Mouse (Mus musculus): ENCODE measurements at regions not wholly inside any gene's neighbourhood (a gene's known extent, or its start where the extent isn't known, plus 50 kb on each side); places are given as distances from the start of the nearest gene placed in this dataset.

DNA sequence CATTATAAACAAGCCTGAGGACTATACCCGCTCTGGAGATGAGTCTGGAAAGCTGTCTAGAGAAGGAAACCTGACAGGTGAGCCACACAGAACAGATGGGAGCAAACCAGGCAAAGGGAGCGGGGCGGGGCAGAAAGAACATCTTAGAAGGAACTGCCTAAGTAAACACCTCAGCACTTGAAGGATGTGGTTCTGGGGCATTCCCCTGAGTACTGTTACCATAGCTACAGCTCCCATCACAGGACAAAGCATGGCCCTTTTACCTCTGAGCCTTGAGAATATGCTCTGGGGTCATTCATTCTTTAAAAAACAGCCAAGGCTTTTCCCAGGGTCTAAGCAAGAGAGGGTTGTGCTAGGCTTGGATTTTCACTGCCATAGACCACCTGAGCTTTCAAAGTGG, 127.6 kb downstream of the Rpap3 start:
- in situ Hi-C loops (cut with MboI, MseI) = no loop called here

DNA sequence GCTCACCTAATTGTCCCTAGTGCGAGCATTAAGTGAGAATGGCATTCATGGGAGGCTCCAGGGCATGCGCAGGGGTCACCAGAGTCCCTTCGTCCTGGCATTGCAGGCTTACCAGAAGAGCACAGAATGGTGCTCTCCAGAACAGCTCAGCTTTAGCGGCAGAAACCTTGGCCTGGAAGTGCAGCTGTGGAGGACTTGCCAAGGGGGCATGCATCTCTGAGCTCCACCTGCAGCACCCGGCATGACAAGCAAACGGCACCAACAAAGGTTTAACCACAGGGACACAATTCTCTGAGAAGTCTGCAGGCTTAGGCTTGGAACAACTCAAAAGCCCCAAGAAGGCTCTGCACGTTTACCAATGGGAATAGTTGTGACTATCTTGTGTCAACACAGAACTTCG, 128.4 kb downstream of the Rpap3 start:
- in situ Hi-C loops (cut with MboI, MseI) = no loop called here

DNA sequence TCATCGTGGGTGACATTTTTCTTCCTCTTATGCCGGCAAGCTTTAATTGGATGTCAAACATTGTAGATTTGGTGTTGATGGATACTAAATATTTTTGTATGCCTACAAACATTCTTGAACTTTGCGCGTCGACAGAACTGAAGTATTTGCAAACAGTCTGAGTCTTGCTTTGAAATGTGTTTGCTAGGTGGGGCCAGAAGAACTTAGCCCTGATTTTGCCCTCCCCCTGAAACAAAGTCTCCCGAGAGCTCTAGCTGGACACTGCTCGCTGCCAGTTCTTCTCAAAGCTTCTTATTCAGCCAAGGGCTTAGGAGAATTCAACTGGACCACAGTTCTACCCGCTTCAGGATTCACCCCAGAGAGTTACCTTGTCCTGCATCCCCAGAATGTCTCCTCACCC, 133.0 kb downstream of the Rpap3 start:
- in situ Hi-C loops (cut with MboI, MseI) = no loop called here

DNA sequence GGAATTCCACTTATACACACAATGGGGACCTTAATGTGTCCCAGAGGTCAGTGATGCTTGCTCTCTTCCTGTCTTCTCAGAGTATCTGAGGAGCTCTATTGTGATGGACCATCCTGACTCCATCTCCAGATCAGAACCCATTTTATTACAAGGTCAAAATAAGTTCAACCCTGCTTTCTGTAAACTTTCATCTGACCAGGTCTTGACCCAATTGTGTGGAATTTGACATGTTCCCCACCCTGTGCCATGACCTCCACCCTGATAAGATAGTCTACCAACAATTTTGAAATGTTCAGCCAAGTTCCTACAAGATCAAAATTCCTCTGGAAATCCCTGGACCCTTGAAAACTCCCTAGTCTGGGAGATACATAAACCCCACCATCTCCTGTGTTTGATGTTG, 133.7 kb downstream of the Rpap3 start:
- in situ Hi-C loops (cut with MboI, MseI) = no loop called here

DNA sequence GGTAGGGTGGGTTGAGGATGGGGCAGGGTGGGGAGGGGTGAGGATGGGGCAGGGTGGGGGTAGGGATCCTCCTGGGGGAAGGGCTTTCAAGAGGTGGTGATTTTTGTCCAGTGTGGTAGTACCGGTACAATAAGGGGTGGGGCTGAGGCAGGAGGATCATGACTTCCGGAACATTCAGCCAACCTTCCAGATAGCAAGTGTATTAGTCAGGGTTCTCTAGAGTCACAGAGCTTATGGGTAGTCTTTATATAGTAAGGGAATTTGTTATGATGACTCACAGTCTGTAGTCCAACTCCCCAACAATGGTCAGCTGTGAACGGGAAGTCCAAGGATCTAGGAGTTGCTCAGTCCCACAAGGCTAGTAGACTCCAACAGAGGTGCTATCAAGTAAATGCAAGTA, 145.5 kb downstream of the Rpap3 start:
- in situ Hi-C loops (cut with MboI, MseI) = no loop called here

DNA sequence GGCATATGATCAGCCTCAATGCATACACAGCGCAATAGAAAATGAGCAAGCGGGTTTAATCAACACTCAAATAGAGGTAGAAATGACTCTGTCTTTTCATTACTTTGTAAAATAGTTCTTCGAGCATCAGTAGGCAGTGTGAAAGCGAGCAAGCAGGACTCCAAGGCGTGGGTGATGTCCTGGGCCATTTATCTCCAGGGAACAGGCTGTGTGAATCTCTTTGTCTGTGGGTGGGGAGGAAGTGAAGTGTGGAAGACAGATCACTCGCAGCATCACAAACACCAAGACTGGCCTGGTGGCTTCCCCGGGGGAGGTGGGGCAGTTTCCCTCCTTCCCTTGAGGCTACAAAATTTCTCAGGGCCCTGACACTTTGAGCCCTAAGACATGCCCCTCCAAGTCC, 146.9 kb downstream of the Rpap3 start:
- in situ Hi-C loops (cut with MboI, MseI) = no loop called here

DNA sequence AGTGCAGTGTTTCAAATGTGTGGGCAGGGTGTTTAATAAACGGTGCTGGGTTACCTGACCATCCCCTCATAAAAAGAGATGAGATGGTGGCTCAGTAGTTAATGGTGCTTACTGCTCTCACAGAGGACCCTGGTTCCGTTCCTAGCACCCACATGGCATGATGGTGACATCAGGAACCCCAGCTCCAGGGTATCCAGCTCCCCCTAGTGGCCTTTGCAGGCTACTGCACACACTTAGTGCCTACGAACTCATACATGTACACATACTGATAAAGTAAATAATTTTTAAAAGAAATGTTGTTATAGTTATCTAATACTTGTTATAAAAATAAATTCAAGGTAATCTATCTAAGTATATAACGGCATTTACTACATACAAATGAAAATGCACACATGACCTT, 157.3 kb downstream of the Rpap3 start:
- in situ Hi-C loops (cut with MboI, MseI) = no loop called here

DNA sequence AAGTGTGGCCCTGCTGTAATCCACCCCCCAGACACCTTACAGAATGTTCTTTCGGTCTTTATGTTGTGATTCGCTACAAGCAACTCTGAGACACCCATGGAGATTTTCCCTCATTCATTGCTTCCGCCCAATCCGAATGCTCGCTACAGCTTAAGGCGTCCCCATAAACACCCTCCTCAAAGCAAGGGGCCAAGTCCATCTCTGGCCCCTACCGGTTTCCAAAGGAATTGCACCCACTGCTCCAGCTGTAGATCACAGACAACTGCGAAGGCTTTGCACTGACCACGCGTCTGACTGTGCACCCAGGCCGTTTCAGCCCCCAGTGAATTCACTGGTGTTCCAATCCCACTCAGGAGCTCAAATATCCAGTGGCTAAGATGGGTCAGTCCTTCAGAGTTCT, 160.6 kb downstream of the Rpap3 start:
- in situ Hi-C loops (cut with MboI, MseI) = no loop called here

DNA sequence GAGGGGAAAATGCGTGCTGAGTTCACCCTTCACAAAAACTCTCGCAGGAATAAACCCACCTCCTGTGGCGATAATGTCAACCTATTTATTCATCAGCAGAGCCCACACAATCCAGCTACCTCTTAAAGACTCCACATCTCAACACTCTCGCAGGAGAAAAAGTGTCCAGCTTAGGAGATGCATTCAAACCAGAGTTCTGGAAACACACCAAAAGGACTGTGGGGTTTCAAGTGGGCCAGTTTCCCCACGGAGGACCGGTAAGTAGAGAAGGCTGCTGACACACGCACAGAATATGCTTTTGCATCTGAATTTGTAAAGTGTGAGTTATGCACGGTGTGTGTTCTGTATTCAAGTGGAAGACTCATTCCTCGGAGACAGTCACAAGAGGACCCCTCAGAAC, 164.0 kb downstream of the Rpap3 start:
- in situ Hi-C loops (cut with MboI, MseI) = no loop called here

DNA sequence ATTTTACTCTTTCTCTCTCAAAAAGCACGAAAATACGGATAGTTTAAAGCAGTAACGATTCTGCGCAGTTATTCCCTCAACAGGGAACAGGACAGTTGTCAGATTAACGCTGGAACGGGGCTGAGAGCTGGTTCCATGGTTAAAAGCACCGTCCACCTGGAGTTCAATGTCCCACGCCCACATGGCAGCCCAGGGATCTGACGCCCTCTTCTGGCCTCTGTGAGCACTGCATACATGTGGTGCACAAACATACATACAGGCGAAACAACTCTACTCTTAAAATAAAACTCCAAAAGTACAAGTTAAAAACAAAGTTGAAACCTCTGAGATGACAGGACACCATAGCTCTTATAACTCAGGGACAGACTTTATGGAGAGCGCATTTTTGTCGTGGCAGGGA, 169.5 kb downstream of the Rpap3 start:
- in situ Hi-C loops (cut with MboI, MseI) = no loop called here

DNA sequence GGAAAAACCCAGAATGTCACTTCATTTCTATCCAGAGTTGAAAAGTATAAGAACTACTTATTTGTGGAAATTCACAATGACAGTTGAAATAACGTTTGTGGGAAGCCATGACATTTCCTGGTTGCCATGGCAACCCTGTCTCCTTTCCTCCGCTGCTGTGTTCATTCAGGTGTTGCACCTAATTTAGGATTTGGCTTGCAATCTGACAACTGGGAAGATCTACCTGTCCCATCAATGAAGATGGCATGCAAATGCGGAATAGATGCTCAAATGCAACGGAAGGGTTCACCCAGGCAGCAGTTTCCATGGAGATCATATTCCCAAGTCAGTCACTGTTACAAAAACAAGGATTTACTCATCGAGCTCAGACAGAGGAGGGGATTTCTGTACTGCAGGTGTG, 170.7 kb downstream of the Rpap3 start:
- in situ Hi-C loops (cut with MboI, MseI) = no loop called here

DNA sequence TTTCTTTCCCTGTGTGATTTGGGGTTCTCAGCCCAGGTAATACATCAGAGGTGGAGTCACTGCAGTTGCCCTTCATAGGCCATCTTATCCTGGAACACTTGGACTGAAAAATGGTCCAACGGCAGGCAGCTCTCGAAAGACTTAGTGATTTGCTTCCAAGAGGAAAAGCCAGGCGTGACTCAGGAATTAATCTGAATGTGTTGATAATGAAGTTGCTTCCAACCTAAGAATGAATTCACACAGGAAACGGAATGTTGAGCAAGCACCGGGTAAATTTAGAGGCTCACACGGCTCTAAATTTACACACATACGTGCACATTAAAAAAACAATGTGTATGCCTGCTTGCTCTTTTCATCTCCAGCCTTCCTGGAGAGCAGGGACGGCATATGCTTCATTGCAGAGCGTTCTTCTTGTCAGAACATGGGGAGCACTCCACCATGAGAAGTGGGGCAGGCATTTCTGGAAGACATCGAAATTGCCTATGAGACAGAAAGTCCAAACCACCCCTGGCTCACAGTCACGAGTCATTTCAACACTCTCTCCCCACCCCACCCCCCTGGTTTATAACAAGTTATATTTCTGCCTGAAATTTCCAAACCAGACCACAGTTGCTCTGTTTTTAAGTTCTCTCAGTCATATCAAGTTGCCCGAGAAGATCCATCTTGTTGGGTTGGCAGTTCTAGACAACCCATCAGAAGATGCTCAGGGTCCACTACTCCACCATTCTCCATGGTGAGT, 171.9 kb downstream of the Rpap3 start:
- in situ Hi-C loops (cut with MboI, MseI) = no loop called here

DNA sequence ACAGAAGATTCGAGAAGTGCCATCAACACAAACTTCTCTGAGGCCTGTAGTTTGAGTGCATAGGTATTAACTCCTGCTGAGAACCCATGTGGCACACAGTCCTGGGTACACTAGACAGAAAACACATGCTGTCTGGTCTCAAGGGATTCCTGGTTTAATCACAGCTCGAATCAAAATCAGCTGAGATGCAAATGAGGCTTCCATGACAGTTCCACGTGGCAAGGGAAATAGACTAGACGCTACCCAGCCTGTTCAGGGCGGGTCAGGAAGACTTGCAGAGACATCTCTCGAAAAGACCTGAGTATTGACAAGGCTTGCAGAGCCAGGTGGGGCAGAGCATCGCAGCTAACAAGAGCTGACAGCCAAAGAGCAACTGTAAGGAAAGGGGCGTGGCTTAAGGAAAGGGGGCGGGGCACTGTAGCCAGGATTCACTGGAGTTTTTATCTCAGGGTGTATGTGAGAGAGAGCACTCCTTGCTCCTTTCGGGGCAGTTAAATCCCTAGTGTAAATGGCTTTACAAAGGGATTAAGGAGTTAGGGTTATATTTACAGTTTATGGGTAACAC, 173.2 kb downstream of the Rpap3 start:
- in situ Hi-C loops (cut with MboI, MseI) = no loop called here

DNA sequence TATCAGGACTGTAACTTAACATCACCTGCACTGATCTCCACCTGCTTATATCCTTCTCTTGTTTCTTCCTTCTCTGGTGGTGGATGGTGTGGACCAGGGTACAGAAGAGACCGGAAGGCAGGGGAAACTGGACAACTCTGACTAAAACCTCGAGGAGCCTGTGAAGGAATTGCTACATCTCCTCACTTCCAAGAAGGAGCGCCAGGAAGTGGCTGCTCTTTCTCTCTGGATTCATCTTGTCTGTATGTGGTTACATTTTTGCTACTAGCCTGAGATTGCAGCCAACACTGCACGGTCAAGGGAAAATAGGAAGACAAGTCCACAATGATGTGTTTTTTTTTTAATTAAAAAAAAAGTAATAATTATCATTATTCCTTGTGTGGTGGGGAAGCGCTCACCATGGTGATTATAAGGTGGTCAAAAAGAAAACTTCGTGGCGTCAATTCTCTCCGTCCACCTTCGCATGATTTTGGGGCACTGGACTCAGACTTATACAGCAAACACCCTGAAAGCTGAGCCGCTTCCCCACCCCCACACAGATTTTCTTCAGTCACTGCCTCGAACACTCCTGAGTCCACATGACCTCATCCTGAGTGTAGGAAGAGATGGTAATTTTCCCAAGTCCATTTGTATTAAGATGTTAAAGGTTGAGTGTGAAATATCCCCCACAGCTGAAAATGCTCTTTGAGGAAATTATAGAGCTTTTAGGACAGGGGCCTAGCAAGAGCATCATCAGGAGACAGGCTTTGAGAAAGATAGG, 177.2 kb downstream of the Rpap3 start:
- in situ Hi-C loops (cut with MboI, MseI) = no loop called here

DNA sequence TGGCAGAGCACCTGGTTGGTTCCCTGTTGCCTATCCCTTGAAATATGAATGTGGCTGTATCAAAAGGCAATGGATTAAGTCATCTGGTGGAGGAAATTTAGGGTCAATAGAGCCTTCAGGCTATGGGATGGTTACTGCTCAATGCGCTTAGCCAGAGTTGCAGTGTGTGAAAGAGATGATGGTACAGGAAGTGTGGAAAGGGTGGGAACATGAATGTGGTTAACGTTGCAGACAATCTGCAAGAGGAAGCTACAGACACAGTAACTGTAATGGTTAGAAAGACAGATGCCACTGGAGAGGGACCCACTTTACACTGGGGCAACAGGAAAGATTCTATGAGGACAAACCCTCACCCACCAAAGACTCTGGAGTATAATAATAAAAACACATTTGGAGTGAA, 185.2 kb downstream of the Rpap3 start:
- in situ Hi-C loops (cut with MboI, MseI) = loop anchor here (25.0 kb wide), 1 partner anchor 1033 kb away; no protein-coding TSS in a partner anchor

DNA sequence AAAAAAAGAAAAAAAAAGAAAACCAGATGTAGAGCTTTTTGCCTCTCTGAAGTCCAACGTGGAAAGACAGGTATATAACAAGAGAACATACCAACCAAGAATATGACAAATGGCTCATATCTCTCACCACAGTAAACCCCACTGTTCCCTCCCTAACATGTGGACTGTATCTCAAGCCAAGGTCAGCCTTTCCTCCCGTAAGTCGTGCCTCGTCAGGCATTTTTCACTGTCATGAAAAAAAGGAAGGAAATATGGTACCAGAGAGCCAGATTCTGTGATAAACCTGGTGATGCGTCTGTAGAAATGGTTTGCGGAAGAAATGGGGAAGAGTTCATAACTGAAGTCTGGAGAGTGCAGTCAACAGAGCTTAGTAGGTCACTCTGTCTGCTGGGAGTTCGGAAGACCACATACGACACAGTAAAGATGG, 185.7 kb downstream of the Rpap3 start:
- in situ Hi-C loops (cut with MboI, MseI) = loop anchor here (25.0 kb wide), 1 partner anchor 1033 kb away; no protein-coding TSS in a partner anchor

DNA sequence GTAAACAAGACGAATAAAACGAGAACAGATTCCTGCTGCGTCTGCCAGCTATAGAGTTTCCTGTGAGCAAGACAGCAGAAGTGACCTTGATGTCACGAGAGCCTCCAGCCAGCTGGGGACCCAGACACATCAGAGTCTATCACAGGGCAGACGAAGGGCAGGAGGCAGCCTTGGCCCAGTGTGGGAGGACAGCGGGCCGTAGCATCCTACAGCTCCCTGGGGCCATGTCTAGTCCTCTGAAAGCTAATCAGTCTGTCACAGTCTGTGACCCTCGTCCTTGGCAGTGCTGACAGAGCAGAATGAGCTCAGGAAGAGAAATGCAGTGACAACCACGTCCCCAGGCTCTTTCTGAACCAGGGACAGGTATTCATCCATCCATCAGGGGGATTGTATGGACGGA, 187.7 kb downstream of the Rpap3 start:
- in situ Hi-C loops (cut with MboI, MseI) = loop anchor here (25.0 kb wide), 1 partner anchor 1031 kb away; no protein-coding TSS in a partner anchor

DNA sequence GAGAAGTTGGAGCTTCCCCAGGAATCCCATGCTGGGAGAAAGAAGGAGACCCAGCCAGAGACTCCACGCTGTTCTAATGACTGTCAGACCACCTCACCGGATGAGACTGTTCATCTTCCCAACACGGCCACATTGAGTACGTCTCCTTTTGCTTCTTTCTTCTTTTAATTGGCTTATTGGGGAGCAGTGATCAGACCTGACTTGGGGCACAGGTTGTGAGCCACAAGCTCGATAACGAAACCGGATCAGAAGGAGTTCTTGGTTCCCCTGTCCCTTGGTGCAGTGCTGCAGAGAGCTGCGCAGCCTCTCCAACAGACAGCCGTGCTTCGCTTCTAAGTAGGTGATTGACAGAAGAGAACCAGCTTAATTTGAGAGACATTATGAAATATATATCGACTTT, 188.4 kb downstream of the Rpap3 start:
- in situ Hi-C loops (cut with MboI, MseI) = loop anchor here (25.0 kb wide), 1 partner anchor 1030 kb away; no protein-coding TSS in a partner anchor

DNA sequence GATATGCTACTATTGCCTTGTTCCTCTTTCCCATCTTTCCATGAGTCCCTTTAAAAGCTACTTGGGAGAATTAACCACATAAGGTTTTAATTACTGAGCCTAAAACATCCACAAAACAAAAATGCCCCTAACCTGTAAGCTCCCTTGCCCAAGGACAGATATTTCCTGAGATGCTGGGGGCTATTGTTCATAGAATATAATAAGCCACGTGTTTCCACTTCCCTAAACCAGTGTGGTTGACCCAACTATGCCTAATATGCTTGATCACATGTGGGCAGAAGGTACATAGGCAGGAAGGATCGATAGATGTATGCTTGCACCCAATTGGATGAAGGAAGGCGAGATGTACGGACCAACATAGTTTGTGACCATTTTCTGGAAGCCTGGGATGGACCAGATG, 189.9 kb downstream of the Rpap3 start:
- in situ Hi-C loops (cut with MboI, MseI) = loop anchor here (25.0 kb wide), 1 partner anchor 1028 kb away; no protein-coding TSS in a partner anchor

DNA sequence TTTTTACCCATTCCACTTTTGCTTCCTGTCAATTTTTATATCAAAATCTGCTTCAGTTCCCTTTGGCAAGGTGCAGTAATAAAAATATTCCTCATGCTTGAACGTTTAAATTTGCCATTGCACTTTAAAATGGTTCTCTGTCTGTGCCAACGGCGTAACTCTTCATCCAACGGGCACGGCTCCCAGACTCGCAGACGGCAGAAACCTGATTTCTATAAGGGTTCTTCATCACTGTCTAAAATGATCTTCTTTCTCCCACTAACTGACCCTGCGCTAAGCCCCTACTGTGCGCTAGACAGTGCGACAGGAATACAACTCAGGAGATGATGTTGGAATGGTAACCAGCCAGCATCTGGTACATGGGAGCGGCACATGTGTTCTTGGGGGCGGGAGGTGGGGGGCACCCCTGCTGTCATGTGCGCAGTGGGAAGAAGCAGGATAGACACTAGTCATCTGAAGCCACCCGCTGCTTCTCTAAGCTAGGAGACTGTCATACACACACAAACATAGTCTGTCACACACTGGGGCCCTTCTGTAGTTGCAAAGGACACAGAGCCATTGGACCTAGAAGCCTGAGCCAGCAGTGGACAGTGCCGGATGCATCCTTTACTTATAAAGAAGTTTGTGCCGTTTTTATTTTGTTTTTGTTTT, 197.8 kb downstream of the Rpap3 start:
- in situ Hi-C loops (cut with MboI, MseI) = loop anchor here (25.0 kb wide), 1 partner anchor 1020 kb away; no protein-coding TSS in a partner anchor

DNA sequence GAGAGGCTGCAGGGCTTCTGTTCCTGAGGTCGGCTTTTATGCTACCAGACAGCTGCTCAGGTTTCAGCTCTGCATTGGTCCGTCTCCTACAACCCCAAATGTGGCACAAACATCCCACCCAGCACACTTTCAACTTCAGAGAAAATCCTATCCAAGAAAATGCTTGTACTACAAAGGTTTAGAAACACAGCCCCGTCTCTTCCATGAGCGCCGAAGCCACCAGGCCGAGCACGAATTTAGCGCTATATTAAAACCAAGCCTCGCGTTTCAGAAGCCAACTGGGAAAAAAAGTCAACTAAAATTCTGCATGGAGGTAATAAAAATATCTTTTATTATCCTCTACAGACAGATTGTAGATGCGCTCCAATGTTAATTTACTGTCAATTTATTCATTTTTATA, 198.4 kb downstream of the Rpap3 start:
- in situ Hi-C loops (cut with MboI, MseI) = loop anchor here (25.0 kb wide), 1 partner anchor 1020 kb away; no protein-coding TSS in a partner anchor

DNA sequence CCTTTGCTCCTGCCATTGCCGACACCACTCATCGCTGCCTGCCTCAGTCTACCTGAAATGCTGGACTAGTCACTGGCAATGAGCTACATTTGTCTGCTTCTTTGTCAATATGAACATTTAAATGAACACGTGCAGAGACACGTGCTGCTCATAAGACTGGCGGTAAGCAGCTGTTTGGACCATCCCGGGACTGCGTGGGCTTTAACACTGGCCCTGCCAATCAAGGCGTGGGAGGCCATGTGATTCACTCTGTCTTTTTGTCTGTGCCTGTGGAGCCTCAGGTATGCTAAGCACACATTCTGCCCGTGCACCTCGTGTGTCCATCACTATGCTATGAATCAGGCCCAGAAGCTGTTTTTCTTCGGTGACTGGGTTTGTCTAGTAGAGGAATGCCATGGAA, 199.9 kb downstream of the Rpap3 start:
- in situ Hi-C loops (cut with MboI, MseI) = loop anchor here (25.0 kb wide), 1 partner anchor 1018 kb away; no protein-coding TSS in a partner anchor

Data from T-helper 1 cell (primary cell).